Mouse (Mus musculus): ENCODE data around the gene Ncl. TPM values are rescaled to one million over a fixed set of nuclear protein-coding genes. Genes with fewer than 3 reads are reported as not detected.
"Not testable (repeated sequence)": the region's sequence is repeated elsewhere in the genome, so short reads cannot be mapped to it uniquely, and the experiment has no call there.

Ncl gene
- polyA plus RNA-seq, 1 experiment from 2014 or later: 198 TPM

- H3K4me2 ChIP-seq: no peak overlapping the region
- no peaks in the 10 kb centered on the region for H3K27me3 ChIP-seq
- no peaks in the 10 kb centered on the region for H3K4me1 ChIP-seq (replicated peaks)
- H3K9ac ChIP-seq: no peak overlapping the region
- H3K9me3 ChIP-seq (replicated peaks): no peaks in the 10 kb centered on the region
- H3K36me3 ChIP-seq (replicated peaks): peaks cover 38% of the 10 kb centered on the region
- 52% methylated on average over 4 of the region's 4 CpGs for WGBS (ENCODE audit: insufficient replicate concordance)
- no peak for ATAC-seq (ENCODE audit: insufficient read depth)
- H3K27ac ChIP-seq (replicated peaks): no peak overlapping the region
- H3K4me3 ChIP-seq (replicated peaks): no peak overlapping the region
Observed at GRCm38 (mm10) chr1:86345069-86345468, 14.1 kb downstream of the Ncl start.

GRCm38 (mm10) chr1:86343969-86344861 is 15.0 kb downstream of the Ncl start:
- Histone ChIP-seq H3K27me3 (no peaks in the 10 kb centered on the region), H3K4me3 (replicated peaks) (no peak overlapping the region), H3K9me3 (replicated peaks) (no peaks in the 10 kb centered on the region), H3K36me3 (replicated peaks) (peaks cover 30% of the 10 kb centered on the region), H3K9ac (no peak overlapping the region), H3K4me1 (replicated peaks) (no peaks in the 10 kb centered on the region), H3K4me2 (no peak overlapping the region), H3K27ac (replicated peaks) (no peak overlapping the region)
- WGBS (ENCODE audit: insufficient replicate concordance): 27% methylated on average over 4 of the region's 4 CpGs
- ATAC-seq (ENCODE audit: insufficient read depth): no peak

- Histone ChIP-seq H3K36me3 (replicated peaks) (peaks cover 19% of the 10 kb centered on the region), H3K9ac (no peak overlapping the region), H3K9me3 (replicated peaks) (no peaks in the 10 kb centered on the region), H3K4me2 (no peak overlapping the region), H3K27ac (replicated peaks) (no peak overlapping the region), H3K4me3 (replicated peaks) (no peak overlapping the region), H3K27me3 (no peaks in the 10 kb centered on the region), H3K4me1 (replicated peaks) (no peaks in the 10 kb centered on the region)
- no peak for ATAC-seq (ENCODE audit: insufficient read depth)
- WGBS (ENCODE audit: insufficient replicate concordance): 71% methylated on average over 1 of the region's 1 CpGs
Observed at GRCm38 (mm10) chr1:86343087-86343645, 16.0 kb downstream of the Ncl start.

- H3K36me3 ChIP-seq (replicated peaks): peaks cover 11% of the 10 kb centered on the region
- H3K9me3 ChIP-seq (replicated peaks): no peaks in the 10 kb centered on the region
- H3K27me3 ChIP-seq: no peaks in the 10 kb centered on the region
- H3K9ac ChIP-seq: no peak overlapping the region
- 85% methylated on average over 2 of the region's 2 CpGs for WGBS (ENCODE audit: insufficient replicate concordance)
- H3K4me1 ChIP-seq (replicated peaks): no peaks in the 10 kb centered on the region
- ATAC-seq (ENCODE audit: insufficient read depth): no peak
- no peak overlapping the region for H3K27ac ChIP-seq (replicated peaks)
- H3K4me3 ChIP-seq (replicated peaks): no peak overlapping the region
- H3K4me2 ChIP-seq: no peak overlapping the region
Observed at GRCm38 (mm10) chr1:86342371-86342770, 16.8 kb downstream of the Ncl start.

GRCm38 (mm10) chr1:86341096-86341495 is 18.1 kb downstream of the Ncl start:
- H3K27me3 ChIP-seq; H3K9me3 ChIP-seq (replicated peaks); H3K27ac ChIP-seq (replicated peaks); H3K4me2 ChIP-seq; H3K9ac ChIP-seq; ATAC-seq (ENCODE audit: insufficient read depth); H3K4me3 ChIP-seq (replicated peaks); H3K4me1 ChIP-seq (replicated peaks); H3K36me3 ChIP-seq (replicated peaks): not testable (repeated sequence)
- WGBS (ENCODE audit: insufficient replicate concordance): 84% methylated on average over 2 of the region's 2 CpGs

GRCm38 (mm10) chr1:86339156-86339812 is 19.9 kb downstream of the Ncl start:
- Histone ChIP-seq H3K36me3 (replicated peaks) (no peaks in the 10 kb centered on the region), H3K9me3 (replicated peaks) (no peaks in the 10 kb centered on the region), H3K9ac (no peak overlapping the region), H3K4me2 (no peak overlapping the region), H3K27ac (replicated peaks) (no peak overlapping the region), H3K4me1 (replicated peaks) (no peaks in the 10 kb centered on the region), H3K27me3 (no peaks in the 10 kb centered on the region), H3K4me3 (replicated peaks) (no peak overlapping the region)
- ATAC-seq (ENCODE audit: insufficient read depth): peak; percentile 40; the same call in 1 of the 2 replicates
- 22% methylated on average over 4 of the region's 4 CpGs for WGBS (ENCODE audit: insufficient replicate concordance)

GRCm38 (mm10) chr1:86336330-86336729 is 22.9 kb downstream of the Ncl start:
- Histone ChIP-seq H3K27ac (replicated peaks) (no peak overlapping the region), H3K4me2 (no peak overlapping the region), H3K4me1 (replicated peaks) (no peaks in the 10 kb centered on the region), H3K36me3 (replicated peaks) (no peaks in the 10 kb centered on the region), H3K9me3 (replicated peaks) (no peaks in the 10 kb centered on the region), H3K9ac (no peak overlapping the region), H3K27me3 (no peaks in the 10 kb centered on the region), H3K4me3 (replicated peaks) (no peak overlapping the region)
- WGBS (ENCODE audit: insufficient replicate concordance): 41% methylated on average over 2 of the region's 2 CpGs
- no peak for ATAC-seq (ENCODE audit: insufficient read depth)

- H3K27me3 ChIP-seq: no peaks in the 10 kb centered on the region
- H3K4me3 ChIP-seq (replicated peaks): no peak overlapping the region
- no peaks in the 10 kb centered on the region; the same call in 1 of the 2 replicates for H3K4me1 ChIP-seq (replicated peaks)
- WGBS (ENCODE audit: insufficient replicate concordance): 45% methylated on average over 8 of the region's 8 CpGs
- no peaks in the 10 kb centered on the region for H3K9me3 ChIP-seq (replicated peaks)
- H3K9ac ChIP-seq: no peak overlapping the region
- H3K4me2 ChIP-seq: no peak overlapping the region
- no peak overlapping the region; the same call in 1 of the 2 replicates for H3K27ac ChIP-seq (replicated peaks)
- ATAC-seq (ENCODE audit: insufficient read depth): no peak
- H3K36me3 ChIP-seq (replicated peaks): no peaks in the 10 kb centered on the region
Observed at GRCm38 (mm10) chr1:86320822-86321413, 38.3 kb downstream of the Ncl start.

- no peak overlapping the region for H3K27ac ChIP-seq (replicated peaks)
Observed at GRCm38 (mm10) chr1:86313772-86314125, 45.5 kb downstream of the Ncl start.

GRCm38 (mm10) chr1:86313096-86313771 is 46.0 kb downstream of the Ncl start:
- no peak for ATAC-seq (ENCODE audit: insufficient read depth)
- H3K27me3 ChIP-seq: no peaks in the 10 kb centered on the region
- peak overlapping the region; percentile 35; the same call in 1 of the 2 replicates for H3K4me2 ChIP-seq
- H3K36me3 ChIP-seq (replicated peaks): no peaks in the 10 kb centered on the region
- 59% methylated on average over 16 of the region's 16 CpGs for WGBS (ENCODE audit: insufficient replicate concordance)
- H3K4me3 ChIP-seq (replicated peaks): no peak overlapping the region
- no peaks in the 10 kb centered on the region for H3K9me3 ChIP-seq (replicated peaks)
- no peak overlapping the region for H3K27ac ChIP-seq (replicated peaks)
- H3K9ac ChIP-seq: no peak overlapping the region
- H3K4me1 ChIP-seq (replicated peaks): peaks cover 24% of the 10 kb centered on the region

More at GRCm38 (mm10) chr1:86313772-86314125, 45.5 kb downstream of the Ncl start:
- Histone ChIP-seq H3K36me3 (replicated peaks) (no peaks in the 10 kb centered on the region), H3K27me3 (no peaks in the 10 kb centered on the region), H3K9me3 (replicated peaks) (no peaks in the 10 kb centered on the region), H3K4me3 (replicated peaks) (no peak overlapping the region), H3K4me2 (peak overlapping the region; percentile 35; the same call in 1 of the 2 replicates), H3K9ac (no peak overlapping the region), H3K4me1 (replicated peaks) (peaks cover 20% of the 10 kb centered on the region)
- 31% methylated on average over 15 of the region's 15 CpGs for whole genome bisulfite sequencing (ENCODE audit: insufficient replicate concordance)
- ATAC-seq (ENCODE audit: insufficient read depth): no peak

All from liver, embryonic 15.5 days (tissue).